Comparison of ENCODE assay signal across 17 mouse cellular contexts in the genomic region with DNA sequence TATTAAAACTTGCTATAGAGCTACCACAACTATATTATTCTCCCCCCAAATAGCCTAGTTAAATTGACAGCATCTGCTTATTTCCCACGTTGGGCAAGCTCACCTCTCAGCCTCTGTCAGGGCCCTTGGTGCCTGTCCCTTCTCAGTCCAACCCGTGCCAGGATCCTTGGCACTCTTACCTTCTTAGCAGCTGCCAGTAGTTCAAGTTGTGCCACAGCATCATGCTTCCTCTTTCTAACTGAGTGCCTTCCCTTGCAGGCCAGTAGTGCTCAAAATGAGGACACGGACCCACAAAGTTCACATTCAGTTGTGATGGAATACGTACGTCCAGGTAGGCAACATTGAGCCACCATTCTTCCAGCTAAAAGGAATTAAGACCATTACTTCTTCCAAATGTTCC.
"Had no signal": no experiment of that assay in that cellular context is flagged by ENCODE, and none has a peak within 500 bp of the region (broad histone marks: within the 10 kb centered on the region; RNA-seq: fewer than 3 reads in every experiment).

No protein-coding gene starts in this region.

- H3K4me3 ChIP-seq: liver, embryonic 15.5 days; lung, embryonic 15.5 days; megakaryocyte, embryonic 14.5 days; midbrain, embryonic 13.5 days; midbrain, embryonic 15.5 days; neural tube, embryonic 12.5 days; stomach, embryonic 15.5 days had no signal

- ATAC-seq: liver, postnatal 0 days; lung, postnatal 0 days; midbrain, embryonic 13.5 days; midbrain, embryonic 15.5 days had no signal

- H3K27ac ChIP-seq: liver, embryonic 15.5 days; lung, embryonic 15.5 days; macrophage; midbrain, embryonic 13.5 days; midbrain, embryonic 15.5 days; neural tube, embryonic 12.5 days; stomach, embryonic 15.5 days; stomach, postnatal 0 days had no signal

- DNase-seq: liver, postnatal 0 days; lung, adult 2 months; lung, postnatal 14 days; lung, postnatal 36 days; right cerebral cortex, postnatal 14 days; thymus, postnatal 25 days; thymus, postnatal 4 days had no signal
